Mouse (Mus musculus) erythroblast, embryonic 14.5 days (primary cell): ENCODE measurements around the gene Pomp.

Experiments used
- GATA1 ChIP-seq: IDR thresholded peaks from 2 replicates; pipeline ENCODE4 v1.6.1; 2012; ENCODE audit warnings: low read length, inconsistent platforms, mixed read lengths
- TAL1 ChIP-seq: IDR thresholded peaks from 3 replicates; pipeline ENCODE4 v1.6.1; 2012; ENCODE audit warnings: low read length, inconsistent platforms, mixed read lengths

DNA sequence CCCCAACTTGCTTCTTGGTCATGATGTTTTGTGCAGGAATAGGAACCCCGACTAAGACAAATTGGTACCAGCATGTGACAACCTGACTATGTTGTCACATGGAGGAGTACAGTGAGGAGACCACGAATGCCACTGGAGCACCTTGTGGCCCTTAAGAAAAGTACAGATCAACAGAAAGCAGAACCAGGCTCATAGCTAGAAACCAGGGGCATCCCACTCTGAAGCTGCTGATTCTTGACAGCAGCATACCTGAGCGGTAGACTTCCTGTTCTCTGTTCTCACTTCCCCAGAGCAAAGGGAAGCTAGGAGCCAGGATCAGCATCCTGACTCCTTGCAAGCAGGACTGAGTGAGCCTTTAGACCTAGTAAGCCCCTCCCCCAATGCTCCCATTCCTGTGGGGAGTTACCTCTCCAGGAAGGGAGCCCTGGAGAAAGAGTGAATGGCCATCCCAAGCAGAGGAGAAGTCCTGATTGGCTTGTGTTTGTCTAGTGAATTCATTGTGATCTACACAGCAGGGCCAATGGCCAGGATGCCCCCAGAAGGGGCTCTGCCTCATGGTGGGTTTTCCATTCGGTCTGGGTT, 38.8 kb downstream of the Pomp start:
- no peak for TF ChIP-seq GATA1
- TF ChIP-seq TAL1: no peak
